In genomic region chr1:34268520-34268919, GRCm38 (mm10) we compare ENCODE assay signal across 15 mouse cellular contexts.
DNase-seq lines count a peak whose midpoint lies in the region; ATAC-seq and TF ChIP-seq lines count a peak whose summit lies in the region.
"Had no signal": no experiment of that assay in that cellular context is flagged by ENCODE, and none has a peak within 500 bp of the region (broad histone marks: within the 10 kb centered on the region; RNA-seq: fewer than 3 reads in every experiment).

No protein-coding gene starts in this region.

- intact Hi-C loops in heart, postnatal 36 days (cut with DNase I) = loop anchor here (2.0 kb wide), 1 partner anchor 14 kb away; no protein-coding TSS in a partner anchor

- H3K4me3 ChIP-seq in lung, adult 2 months (replicated peaks; ENCODE audit: extremely low read depth, low read depth, low read length) = no peak overlapping the region
- no peak overlapping the region for H3K4me3 ChIP-seq in lung, embryonic 14.5 days (ENCODE audit: low read depth, low read length)
- H3K4me3 ChIP-seq in stomach, postnatal 0 days (ENCODE audit: low read depth, low read length) = no peak overlapping the region
- no peak overlapping the region for H3K4me3 ChIP-seq in midbrain, embryonic 16.5 days (ENCODE audit: low read depth, low read length)
- H3K4me3 ChIP-seq: embryonic facial prominence, embryonic 13.5 days; liver, embryonic 12.5 days had no signal

- H3K36me3 ChIP-seq in lung, embryonic 14.5 days (ENCODE audit: insufficient read depth) = peaks cover 25% of the 10 kb centered on the region; the same call in 1 of the 2 replicates
- H3K36me3 ChIP-seq in stomach, postnatal 0 days (ENCODE audit: control insufficient read depth, insufficient read depth, low read length) = peaks cover 27% of the 10 kb centered on the region
- H3K36me3 ChIP-seq in midbrain, embryonic 16.5 days (ENCODE audit: control insufficient read depth, insufficient read depth, low read length) = peaks cover 42% of the 10 kb centered on the region

- no peaks in the 10 kb centered on the region for H3K9me3 ChIP-seq in lung, embryonic 14.5 days (ENCODE audit: low read depth, low read length)
- no peaks in the 10 kb centered on the region for H3K9me3 ChIP-seq in stomach, postnatal 0 days (ENCODE audit: control insufficient read depth, low read length)
- no peaks in the 10 kb centered on the region for H3K9me3 ChIP-seq in midbrain, embryonic 16.5 days (replicated peaks; ENCODE audit: control insufficient read depth, low read length, poor library complexity, severe bottlenecking)
- H3K9me3 ChIP-seq: embryonic facial prominence, embryonic 13.5 days; liver, embryonic 12.5 days had no signal

- TF ChIP-seq POLR2A in lung, adult 2 months (IDR thresholded peaks at IDR 0.05; ENCODE audit: borderline replicate concordance, extremely low read depth, low read depth, low read length) = no peak

- peak; percentile 48 to 52 for DNase-seq in lung, adult 18-20 months
- DNase-seq in lung, adult 2 months = no peak
- DNase-seq in heart, postnatal 36 days = peak; percentile 38 to 54
- DNase-seq in lung, embryonic 14.5 days = peak; percentile 67
- no peak for DNase-seq in stomach, postnatal 0 days (ENCODE audit: low spot score)
- DNase-seq in thymus, postnatal 0 days (ENCODE audit: low spot score) = no peak
- DNase-seq: cerebellum, adult 8-10 months; right cerebral cortex, postnatal 25 days; thymus, postnatal 25 days had no signal

- TF ChIP-seq EP300 in stomach, postnatal 0 days (optimal IDR thresholded peaks at IDR 0.05) = no peak

- TF ChIP-seq CTCF in lung, adult 2 months (IDR thresholded peaks at IDR 0.05; ENCODE audit: insufficient read depth, low read length) = no peak
- no peak for TF ChIP-seq CTCF in lung, embryonic 14.5 days (IDR thresholded peaks at IDR 0.05; ENCODE audit: low read depth)
- no peak for TF ChIP-seq CTCF in stomach, postnatal 0 days (IDR thresholded peaks at IDR 0.05; ENCODE audit: low read depth)

- no peak overlapping the region for H3K9ac ChIP-seq in lung, embryonic 14.5 days
- no peak overlapping the region for H3K9ac ChIP-seq in stomach, postnatal 0 days (ENCODE audit: low read length)
- H3K9ac ChIP-seq in midbrain, embryonic 16.5 days (ENCODE audit: low read depth, low read length) = no peak overlapping the region
- H3K9ac ChIP-seq: embryonic facial prominence, embryonic 13.5 days; liver, embryonic 12.5 days had no signal

- H3K27ac ChIP-seq in lung, embryonic 14.5 days (ENCODE audit: low read depth) = no peak overlapping the region
- H3K27ac ChIP-seq in stomach, postnatal 0 days (replicated peaks) = no peak overlapping the region
- H3K27ac ChIP-seq in midbrain, embryonic 16.5 days (ENCODE audit: low read length) = no peak overlapping the region
- H3K27ac ChIP-seq: embryonic facial prominence, embryonic 13.5 days; liver, embryonic 12.5 days had no signal

- no peaks in the 10 kb centered on the region for H3K4me1 ChIP-seq in lung, adult 2 months (ENCODE audit: control insufficient read depth, insufficient read depth, low read length)
- H3K4me1 ChIP-seq in lung, embryonic 14.5 days (ENCODE audit: insufficient read depth) = no peaks in the 10 kb centered on the region
- no peaks in the 10 kb centered on the region for H3K4me1 ChIP-seq in stomach, postnatal 0 days (replicated peaks; ENCODE audit: control insufficient read depth, insufficient read depth)
- H3K4me1 ChIP-seq in midbrain, embryonic 16.5 days (ENCODE audit: control insufficient read depth, insufficient read depth, low read length) = no peaks in the 10 kb centered on the region
- H3K4me1 ChIP-seq: embryonic facial prominence, embryonic 13.5 days; liver, embryonic 12.5 days had no signal

- ATAC-seq in lung, embryonic 14.5 days (ENCODE audit: insufficient read depth) = peak; percentile 63
- ATAC-seq in stomach, postnatal 0 days (ENCODE audit: low FRiP score, low TSS enrichment) = 0 out of 2 replicates have a peak, but pooled peaks have one; percentile 35
- ATAC-seq in midbrain, embryonic 16.5 days = no peak
- ATAC-seq: CD4-positive, CD25-positive, alpha-beta regulatory T cell, adult 4 months; forebrain, embryonic 14.5 days; hindbrain, embryonic 16.5 days; liver, embryonic 12.5 days had no signal

- no peak overlapping the region for H3K4me2 ChIP-seq in lung, embryonic 14.5 days
- H3K4me2 ChIP-seq in stomach, postnatal 0 days (replicated peaks; ENCODE audit: low read depth) = no peak overlapping the region
- H3K4me2 ChIP-seq in midbrain, embryonic 16.5 days (ENCODE audit: low read length) = no peak overlapping the region
- H3K4me2 ChIP-seq: embryonic facial prominence, embryonic 13.5 days; liver, embryonic 12.5 days had no signal

- no peaks in the 10 kb centered on the region for H3K27me3 ChIP-seq in lung, embryonic 14.5 days (ENCODE audit: insufficient read depth, low read length)
- no peaks in the 10 kb centered on the region for H3K27me3 ChIP-seq in stomach, postnatal 0 days (ENCODE audit: control insufficient read depth, insufficient read depth, low read length)
- no peaks in the 10 kb centered on the region for H3K27me3 ChIP-seq in midbrain, embryonic 16.5 days (ENCODE audit: control insufficient read depth, insufficient read depth, low read depth, low read length)
- H3K27me3 ChIP-seq: embryonic facial prominence, embryonic 13.5 days; liver, embryonic 12.5 days had no signal

- 62% methylated on average over 13 of the region's 13 CpGs for WGBS in lung, adult 2 months
- WGBS in lung, embryonic 14.5 days = 56% methylated on average over 13 of the region's 13 CpGs
- 61% methylated on average over 13 of the region's 13 CpGs for WGBS in stomach, postnatal 0 days
- WGBS in midbrain, embryonic 16.5 days = 89% methylated on average over 13 of the region's 13 CpGs

Comparison
In these comparisons a context has a peak if more than half of its experiments do, and no peak if none do; other contexts are left out.
1. DNase-seq: peak in lung, adult 18-20 months (2 of 2), heart, postnatal 36 days (2 of 2) and lung, embryonic 14.5 days (single experiment); none in lung, adult 2 months (single experiment), stomach, postnatal 0 days (single experiment) and thymus, postnatal 0 days (single experiment).